14 mouse cellular contexts compared by ENCODE assay signal in the genomic region with DNA sequence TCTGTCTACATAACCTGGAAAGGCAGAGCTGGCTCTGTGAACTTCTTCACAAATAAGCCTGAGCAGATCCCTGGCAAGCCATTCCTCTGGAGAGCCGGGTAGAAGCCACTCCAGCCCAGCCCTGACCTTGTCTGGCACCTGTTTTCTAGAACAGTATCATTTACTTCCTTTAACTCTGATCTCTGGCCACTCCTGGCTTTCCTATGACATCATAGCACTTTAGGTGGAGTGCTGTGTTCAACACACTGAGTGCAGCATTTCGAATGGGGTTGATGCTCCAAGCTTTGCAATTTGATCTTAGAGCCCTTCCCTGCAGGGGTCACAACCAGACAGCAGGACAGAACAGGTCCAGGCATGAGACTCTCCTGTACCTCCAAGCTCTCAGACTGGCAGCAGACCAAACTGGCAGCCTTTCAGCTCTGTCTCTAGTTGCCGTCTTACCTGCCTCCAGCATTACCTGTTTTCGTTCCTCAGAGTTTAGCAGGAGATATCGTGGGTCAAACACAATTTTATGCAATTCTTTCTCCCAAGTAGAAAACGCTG.
DNase-seq lines count a peak whose midpoint lies in the region; ATAC-seq lines count a peak whose summit lies in the region.
"Had no signal": no experiment of that assay in that cellular context is flagged by ENCODE, and none has a peak within 500 bp of the region (broad histone marks: within the 10 kb centered on the region; RNA-seq: fewer than 3 reads in every experiment).

No protein-coding gene starts in this region.

- no peaks in the 10 kb centered on the region for H3K9me3 ChIP-seq in stomach, embryonic 16.5 days (replicated peaks; ENCODE audit: control insufficient read depth, low read length)
- no peaks in the 10 kb centered on the region for H3K9me3 ChIP-seq in hindbrain, embryonic 10.5 days
- H3K9me3 ChIP-seq in hindbrain, embryonic 12.5 days (replicated peaks): no peaks in the 10 kb centered on the region
- H3K9me3 ChIP-seq: embryonic facial prominence, embryonic 13.5 days; heart, embryonic 13.5 days had no signal

- peak; percentile 19 for DNase-seq in embryo, embryonic 10 days (ENCODE audit: low spot score)
- DNase-seq in embryo, embryonic 9.5 days (ENCODE audit: extremely low spot score): no peak
- peak; percentile 6 for DNase-seq in thymus, postnatal 4 days
- DNase-seq in thymus, postnatal 14 days: no peak
- DNase-seq in kidney, postnatal 14 days: peak; percentile 18
- no peak for DNase-seq in hindbrain, embryonic 10.5 days (ENCODE audit: low spot score)
- DNase-seq: layer of hippocampus, postnatal 36 days had no signal

- no peaks in the 10 kb centered on the region for H3K4me1 ChIP-seq in stomach, embryonic 16.5 days (ENCODE audit: control insufficient read depth, insufficient read depth, low read length)
- peaks cover 10% of the 10 kb centered on the region for H3K4me1 ChIP-seq in hindbrain, embryonic 10.5 days (replicated peaks)
- no peaks in the 10 kb centered on the region for H3K4me1 ChIP-seq in hindbrain, embryonic 12.5 days

- ATAC-seq in stomach, embryonic 16.5 days (ENCODE audit: insufficient read depth, low FRiP score): peak; percentile 13; the same call in 1 of the 2 replicates
- no peak for ATAC-seq in hindbrain, embryonic 12.5 days (ENCODE audit: low FRiP score)
- ATAC-seq: activated CD4-positive, CD25-positive, alpha-beta regulatory T cell, adult 4 months had no signal

- no peaks in the 10 kb centered on the region for H3K36me3 ChIP-seq in stomach, embryonic 16.5 days (ENCODE audit: control insufficient read depth, insufficient read depth, low read length)
- H3K36me3 ChIP-seq in hindbrain, embryonic 10.5 days: no peaks in the 10 kb centered on the region
- H3K36me3 ChIP-seq in hindbrain, embryonic 12.5 days: no peaks in the 10 kb centered on the region
- H3K36me3 ChIP-seq: embryonic facial prominence, embryonic 13.5 days; heart, embryonic 13.5 days had no signal

- H3K27me3 ChIP-seq in stomach, embryonic 16.5 days (ENCODE audit: control insufficient read depth, insufficient read depth, low read length): no peaks in the 10 kb centered on the region
- no peaks in the 10 kb centered on the region for H3K27me3 ChIP-seq in hindbrain, embryonic 10.5 days (ENCODE audit: insufficient read depth, poor library complexity, severe bottlenecking)
- no peaks in the 10 kb centered on the region for H3K27me3 ChIP-seq in hindbrain, embryonic 12.5 days
- H3K27me3 ChIP-seq: embryonic facial prominence, embryonic 13.5 days; heart, embryonic 13.5 days had no signal

- WGBS in stomach, embryonic 16.5 days: 52% methylated on average over 6 of the region's 6 CpGs
- WGBS in hindbrain, embryonic 10.5 days: 78% methylated on average over 6 of the region's 6 CpGs
- 76% methylated on average over 6 of the region's 6 CpGs for WGBS in hindbrain, embryonic 12.5 days

- H3K9ac ChIP-seq in stomach, embryonic 16.5 days (ENCODE audit: low read length): no peak overlapping the region
- no peak overlapping the region for H3K9ac ChIP-seq in hindbrain, embryonic 12.5 days
- H3K9ac ChIP-seq: embryonic facial prominence, embryonic 13.5 days; heart, embryonic 13.5 days had no signal

- H3K4me2 ChIP-seq in stomach, embryonic 16.5 days (ENCODE audit: low read depth, low read length): no peak overlapping the region
- H3K4me2 ChIP-seq in hindbrain, embryonic 12.5 days (replicated peaks): no peak overlapping the region
- H3K4me2 ChIP-seq: embryonic facial prominence, embryonic 13.5 days; heart, embryonic 13.5 days; liver, embryonic 11.5 days had no signal

- H3K27ac ChIP-seq in stomach, embryonic 16.5 days (ENCODE audit: low read length): no peak overlapping the region
- H3K27ac ChIP-seq in hindbrain, embryonic 10.5 days: no peak overlapping the region
- no peak overlapping the region for H3K27ac ChIP-seq in hindbrain, embryonic 12.5 days
- H3K27ac ChIP-seq: embryonic facial prominence, embryonic 13.5 days; heart, embryonic 13.5 days had no signal

- no peak overlapping the region for H3K4me3 ChIP-seq in stomach, embryonic 16.5 days (replicated peaks; ENCODE audit: low read length)
- no peak overlapping the region for H3K4me3 ChIP-seq in hindbrain, embryonic 10.5 days
- no peak overlapping the region for H3K4me3 ChIP-seq in hindbrain, embryonic 12.5 days
- H3K4me3 ChIP-seq: embryonic facial prominence, embryonic 13.5 days; heart, embryonic 13.5 days; myocyte had no signal

Comparison
In these comparisons a context has a peak if more than half of its experiments do, and no peak if none do; other contexts are left out.
1. DNase-seq: peak in embryo, embryonic 10 days (single experiment), thymus, postnatal 4 days (single experiment) and kidney, postnatal 14 days (single experiment); none in embryo, embryonic 9.5 days (single experiment), thymus, postnatal 14 days (single experiment) and hindbrain, embryonic 10.5 days (single experiment).